Mouse (Mus musculus): ENCODE measurements around the gene Syndig1l.

Syndig1l gene

GRCm38 (mm10) chr12:84671646-84672045, 27.0 kb downstream of the Syndig1l start:
- no peak for DNase-seq

- DNase-seq = no peak
These were observed 28.1 kb downstream of the Syndig1l start for GRCm38 (mm10) chr12:84670555-84670954.

- DNase-seq = peak; percentile 72 to 74
These were observed 44.7 kb downstream of the Syndig1l start for GRCm38 (mm10) chr12:84653912-84654311.

GRCm38 (mm10) chr12:84650234-84650633, 48.4 kb downstream of the Syndig1l start:
- no peak for DNase-seq

GRCm38 (mm10) chr12:84640654-84641053, 58.0 kb downstream of the Syndig1l start, which contains the start of gene Vrtn:
Gene Vrtn, plus strand, starts transcription at chr12:84641019.
- DNase-seq = no peak

- no peak for DNase-seq
These were observed 58.4 kb downstream of the Syndig1l start for GRCm38 (mm10) chr12:84640253-84640652.

- no peak for DNase-seq
These were observed 66.8 kb downstream of the Syndig1l start for GRCm38 (mm10) chr12:84631867-84632266.
